Mouse (Mus musculus): ENCODE data around the gene Baiap2l2. TPM values are rescaled to one million over a fixed set of nuclear protein-coding genes. Genes with fewer than 3 reads are reported as not detected.
A peak's percentile ranks its signal among the peaks of the same experiment; 100 is the strongest.

The Baiap2l2 gene
- polyA plus RNA-seq, 1 experiment: 0.14 TPM

DNA sequence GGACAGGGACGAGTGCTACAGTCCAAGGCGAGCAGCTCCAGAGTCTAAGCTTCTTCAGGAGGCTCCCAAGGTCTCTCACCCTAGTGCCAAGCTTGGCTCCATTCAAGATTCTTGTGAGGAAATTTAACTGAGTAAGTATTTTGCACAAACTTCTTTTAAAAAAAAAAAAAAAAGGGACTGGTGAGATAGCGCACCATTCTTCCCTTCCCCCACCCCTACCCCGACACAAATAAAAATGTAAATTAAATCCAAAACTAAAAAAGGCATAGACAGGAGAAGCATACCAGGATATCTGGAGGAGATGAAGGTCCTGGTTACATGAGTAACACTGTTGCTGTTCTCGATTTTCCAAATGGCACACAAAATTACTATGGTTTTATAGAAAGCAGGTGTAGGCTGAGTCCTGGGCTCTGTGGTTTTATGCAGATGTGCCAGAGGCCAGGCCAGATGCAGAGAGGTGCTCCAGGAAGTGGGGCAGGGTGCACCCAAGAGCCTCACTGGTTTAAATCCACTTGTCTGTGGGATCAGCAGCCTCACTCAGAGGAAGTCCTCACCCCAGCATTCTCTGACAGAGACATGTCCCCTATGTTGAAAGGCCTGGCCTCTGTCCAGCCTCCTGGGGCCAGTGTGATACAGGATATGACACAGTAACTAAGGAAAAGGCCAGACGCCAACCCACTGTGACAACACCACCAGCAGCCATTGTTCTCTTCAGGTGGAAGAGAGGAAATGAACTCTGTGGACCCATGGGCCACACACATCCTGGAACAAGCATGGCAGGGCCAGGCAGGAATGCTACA, 37.9 kb upstream of the Baiap2l2 start:
- H3K27ac ChIP-seq (ENCODE audit: insufficient read depth, low read length): peak overlapping the region; percentile 66
- no peak overlapping the region; the same call in 1 of the 2 replicates for H3K4me3 ChIP-seq (ENCODE audit: extremely low read depth, insufficient read depth, insufficient read length)
- peaks cover 26% of the 10 kb centered on the region; the same call in 1 of the 2 replicates for H3K4me1 ChIP-seq (ENCODE audit: control insufficient read depth, insufficient read depth, insufficient read length)
- 26% methylated on average over 6 of the region's 6 CpGs for WGBS
- H3K27me3 ChIP-seq (ENCODE audit: control insufficient read depth, insufficient read depth, low read length): no peaks in the 10 kb centered on the region
- TF ChIP-seq POLR2A (IDR thresholded peaks at IDR 0.05; ENCODE audit: low read depth, low read length) (no peak), CTCF (IDR thresholded peaks at IDR 0.05; ENCODE audit: extremely low read depth, insufficient read depth, insufficient read length, insufficient replicate concordance) (no peak)
- no peaks in the 10 kb centered on the region for H3K36me3 ChIP-seq (ENCODE audit: control insufficient read depth, insufficient read depth, low read length)
- peak in 1 of 2 experiments; percentile 33 for DNase-seq (ENCODE audit: low read depth in 1 of 2, low spot score in 2 of 2)

DNA sequence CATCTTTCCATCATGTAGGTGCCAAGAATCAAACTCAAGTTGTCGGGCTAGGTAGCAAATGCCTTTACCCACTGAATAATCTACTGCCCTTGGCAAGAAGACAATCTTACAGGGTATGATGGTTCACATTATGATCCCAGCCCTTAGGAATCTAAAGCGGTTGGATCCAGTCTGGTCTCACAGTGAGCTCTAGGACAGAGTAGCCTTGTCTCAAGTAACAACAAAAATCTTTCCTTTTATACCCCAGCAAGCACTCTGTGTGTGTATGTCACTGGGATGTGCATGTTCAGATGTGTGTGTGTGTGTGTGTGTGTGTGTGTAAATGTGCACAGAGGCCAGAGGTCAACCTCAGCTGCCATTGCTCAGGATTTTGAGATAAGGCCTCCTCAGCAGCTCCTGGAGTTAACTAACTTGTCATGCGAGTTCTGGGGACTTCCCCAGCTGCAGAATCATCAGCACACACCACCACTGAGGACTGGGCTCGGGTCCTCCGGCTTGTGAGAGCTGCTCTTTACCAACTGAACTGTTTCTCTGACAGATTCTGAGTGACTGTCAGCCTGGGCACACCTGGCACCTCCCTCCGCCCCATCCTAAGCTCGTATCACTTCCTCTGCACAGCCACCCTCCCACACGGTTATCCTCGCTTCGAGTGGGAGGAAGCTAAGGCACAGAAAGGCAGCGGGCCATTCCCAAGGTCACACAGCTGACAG, 37.1 kb upstream of the Baiap2l2 start:
- Histone ChIP-seq H3K27me3 (ENCODE audit: control insufficient read depth, insufficient read depth, low read length) (no peaks in the 10 kb centered on the region), H3K4me1 (ENCODE audit: control insufficient read depth, insufficient read depth, insufficient read length) (peaks cover 24% of the 10 kb centered on the region; the same call in 1 of the 2 replicates), H3K4me3 (ENCODE audit: extremely low read depth, insufficient read depth, insufficient read length) (no peak overlapping the region; the same call in 1 of the 2 replicates), H3K36me3 (ENCODE audit: control insufficient read depth, insufficient read depth, low read length) (no peaks in the 10 kb centered on the region), H3K27ac (ENCODE audit: insufficient read depth, low read length) (peak overlapping the region; percentile 66)
- WGBS: 23% methylated on average over 11 of the region's 11 CpGs
- no peak for TF ChIP-seq CTCF (IDR thresholded peaks at IDR 0.05; ENCODE audit: extremely low read depth, insufficient read depth, insufficient read length, insufficient replicate concordance)
- TF ChIP-seq POLR2A (IDR thresholded peaks at IDR 0.05; ENCODE audit: low read depth, low read length): no peak
- no peak for DNase-seq (ENCODE audit: low read depth in 1 of 2, low spot score in 2 of 2)

DNA sequence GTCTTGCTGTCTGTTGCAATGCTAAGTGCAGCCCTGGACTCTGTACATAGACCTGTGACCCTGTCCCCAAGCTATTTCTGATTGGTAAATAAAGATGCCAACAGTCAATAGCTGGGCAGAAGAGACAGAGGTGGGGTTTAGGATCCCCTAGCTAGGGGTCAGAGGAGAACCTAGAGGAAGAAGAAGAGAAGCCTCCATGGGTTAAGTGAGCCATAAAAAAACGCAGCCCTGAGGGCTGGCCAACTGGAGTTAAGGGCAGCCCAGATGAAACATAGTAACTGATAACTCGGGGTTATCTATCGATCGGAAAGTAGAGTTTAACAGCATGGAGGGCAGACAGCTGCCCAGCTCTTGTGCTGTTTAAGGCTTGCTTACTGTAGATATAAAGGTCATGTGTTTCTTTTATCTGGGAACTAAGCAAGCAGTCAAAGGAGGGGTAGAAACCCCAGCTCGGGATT, 36.4 kb upstream of the Baiap2l2 start:
- peaks cover 19% of the 10 kb centered on the region; the same call in 1 of the 2 replicates for H3K4me1 ChIP-seq (ENCODE audit: control insufficient read depth, insufficient read depth, insufficient read length)

DNA sequence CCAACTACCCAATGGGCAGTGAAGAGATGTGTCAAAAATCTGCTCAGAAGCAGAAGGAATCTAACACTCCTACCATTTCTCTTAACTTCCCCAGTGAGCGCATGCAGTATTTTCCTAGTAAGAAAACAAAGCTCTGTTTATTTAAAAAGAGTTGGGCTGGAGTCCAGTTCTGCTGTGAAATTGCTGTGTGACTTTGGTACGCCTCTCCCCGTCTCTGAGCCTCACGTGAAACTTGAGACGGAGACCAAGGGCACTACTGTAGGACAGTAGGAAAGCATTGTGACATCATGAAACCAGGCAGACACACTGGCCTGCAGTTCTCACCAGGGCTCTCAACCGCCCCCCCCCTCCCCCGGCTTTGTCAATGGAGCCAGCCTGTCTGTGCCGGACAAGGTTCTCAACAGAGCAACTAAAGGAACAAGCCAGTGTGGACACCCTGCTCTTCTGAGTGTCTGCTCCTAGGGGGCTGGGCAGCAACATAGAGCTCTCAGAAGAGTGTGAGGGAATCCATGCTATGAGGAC, 28.6 kb upstream of the Baiap2l2 start:
- no peak overlapping the region for H3K27ac ChIP-seq (ENCODE audit: insufficient read depth, low read length)
- H3K4me1 ChIP-seq (ENCODE audit: control insufficient read depth, insufficient read depth, insufficient read length): no peaks in the 10 kb centered on the region
- no peaks in the 10 kb centered on the region for H3K27me3 ChIP-seq (ENCODE audit: control insufficient read depth, insufficient read depth, low read length)
- no peak for DNase-seq (ENCODE audit: low read depth in 1 of 2, low spot score in 2 of 2)
- TF ChIP-seq POLR2A (IDR thresholded peaks at IDR 0.05; ENCODE audit: low read depth, low read length) (no peak), CTCF (IDR thresholded peaks at IDR 0.05; ENCODE audit: extremely low read depth, insufficient read depth, insufficient read length, insufficient replicate concordance) (no peak)
- H3K4me3 ChIP-seq (ENCODE audit: extremely low read depth, insufficient read depth, insufficient read length): no peak overlapping the region
- H3K36me3 ChIP-seq (ENCODE audit: control insufficient read depth, insufficient read depth, low read length): no peaks in the 10 kb centered on the region
- 94% methylated on average over 8 of the region's 8 CpGs for WGBS

More for the DNA sequence above, 36.4 kb upstream of the Baiap2l2 start:
- H3K4me3 ChIP-seq (ENCODE audit: extremely low read depth, insufficient read depth, insufficient read length): no peak overlapping the region
- no peak for DNase-seq (ENCODE audit: low read depth in 1 of 2, low spot score in 2 of 2)
- no peak overlapping the region for H3K27ac ChIP-seq (ENCODE audit: insufficient read depth, low read length)
- no peaks in the 10 kb centered on the region for H3K27me3 ChIP-seq (ENCODE audit: control insufficient read depth, insufficient read depth, low read length)
- WGBS: 72% methylated on average over 5 of the region's 5 CpGs
- no peaks in the 10 kb centered on the region for H3K36me3 ChIP-seq (ENCODE audit: control insufficient read depth, insufficient read depth, low read length)
- TF ChIP-seq CTCF (IDR thresholded peaks at IDR 0.05; ENCODE audit: extremely low read depth, insufficient read depth, insufficient read length, insufficient replicate concordance): no peak
- no peak for TF ChIP-seq POLR2A (IDR thresholded peaks at IDR 0.05; ENCODE audit: low read depth, low read length)

DNA sequence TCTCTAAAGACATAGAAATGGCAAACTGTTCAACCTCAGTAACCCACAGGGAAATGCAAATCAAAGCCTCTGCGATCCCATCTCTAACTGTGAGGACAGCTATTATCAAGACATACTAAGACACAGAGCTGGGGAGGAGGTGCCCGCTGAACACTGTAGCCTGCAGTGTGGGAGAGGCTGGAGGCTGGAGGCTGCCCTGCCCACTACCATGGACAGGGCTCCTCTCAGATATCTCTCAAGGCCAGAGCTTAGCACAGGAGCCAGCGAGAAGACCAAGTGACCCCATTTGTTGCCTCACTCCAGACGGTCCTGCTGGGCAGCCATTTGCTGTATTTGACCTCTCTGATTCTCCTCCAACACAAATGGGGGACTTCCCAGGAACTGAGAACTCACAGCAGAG, 22.5 kb upstream of the Baiap2l2 start:
- Histone ChIP-seq H3K4me3 (ENCODE audit: extremely low read depth, insufficient read depth, insufficient read length) (no peak overlapping the region), H3K36me3 (ENCODE audit: control insufficient read depth, insufficient read depth, low read length) (peaks cover 6% of the 10 kb centered on the region), H3K27ac (ENCODE audit: insufficient read depth, low read length) (no peak overlapping the region), H3K4me1 (ENCODE audit: control insufficient read depth, insufficient read depth, insufficient read length) (no peaks in the 10 kb centered on the region), H3K27me3 (ENCODE audit: control insufficient read depth, insufficient read depth, low read length) (no peaks in the 10 kb centered on the region)
- TF ChIP-seq CTCF (IDR thresholded peaks at IDR 0.05; ENCODE audit: extremely low read depth, insufficient read depth, insufficient read length, insufficient replicate concordance) (no peak), POLR2A (IDR thresholded peaks at IDR 0.05; ENCODE audit: low read depth, low read length) (no peak)
- 87% methylated on average over 4 of the region's 4 CpGs for WGBS
- DNase-seq (ENCODE audit: low read depth in 1 of 2, low spot score in 2 of 2): no peak

DNA sequence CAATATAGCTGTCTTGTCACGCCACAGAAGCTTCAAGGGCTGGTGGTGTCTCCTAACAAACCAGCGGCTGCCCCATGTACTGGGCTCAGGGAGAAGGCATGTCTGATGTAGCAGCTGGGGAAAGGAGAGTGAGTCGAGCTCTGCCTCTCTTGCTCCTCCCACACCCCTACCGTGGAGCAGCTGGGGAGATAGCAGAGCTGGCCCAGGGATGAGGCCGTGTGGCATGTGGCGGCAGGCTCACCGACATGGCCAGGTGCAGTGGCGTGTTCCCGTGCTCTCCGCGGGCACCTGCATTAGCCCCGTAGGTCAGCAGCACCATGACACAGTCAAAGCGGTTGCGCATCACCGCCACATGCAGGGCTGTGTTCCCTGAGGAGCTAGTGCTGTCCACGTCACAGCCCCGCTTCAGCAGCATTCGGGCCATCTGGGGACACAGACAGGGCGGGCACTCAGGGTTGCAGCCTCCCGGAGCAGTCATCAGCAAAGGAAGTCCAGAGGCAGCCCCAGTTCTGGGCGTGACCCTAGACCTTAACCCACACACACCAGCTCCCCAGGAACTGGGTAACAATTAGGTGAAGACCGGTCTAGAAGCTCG, 20.8 kb upstream of the Baiap2l2 start:
- WGBS: 91% methylated on average over 23 of the region's 23 CpGs
- H3K36me3 ChIP-seq (ENCODE audit: control insufficient read depth, insufficient read depth, low read length): peaks cover 6% of the 10 kb centered on the region
- no peak for TF ChIP-seq CTCF (IDR thresholded peaks at IDR 0.05; ENCODE audit: extremely low read depth, insufficient read depth, insufficient read length, insufficient replicate concordance)
- TF ChIP-seq POLR2A (IDR thresholded peaks at IDR 0.05; ENCODE audit: low read depth, low read length): no peak

More for the DNA sequence above, 20.8 kb upstream of the Baiap2l2 start:
- Histone ChIP-seq H3K27me3 (ENCODE audit: control insufficient read depth, insufficient read depth, low read length) (no peaks in the 10 kb centered on the region; the same call in 1 of the 2 replicates), H3K4me3 (ENCODE audit: extremely low read depth, insufficient read depth, insufficient read length) (no peak overlapping the region), H3K27ac (ENCODE audit: insufficient read depth, low read length) (no peak overlapping the region), H3K4me1 (ENCODE audit: control insufficient read depth, insufficient read depth, insufficient read length) (no peaks in the 10 kb centered on the region)
- DNase-seq (ENCODE audit: low read depth in 1 of 2, low spot score in 2 of 2): no peak
